Mouse (Mus musculus) kidney, adult 2 months (tissue): Measurements from ENCODE around the gene Ank.

Source experiments
- CTCF ChIP-seq: fragments of 200-500 bp; conservative IDR thresholded peaks from 2 replicates; pipeline ENCODE4 v1.5.1; 2011; ENCODE audit warnings: low read depth, mild to moderate bottlenecking, control low read depth, low read length, moderate library complexity, mixed read lengths; ENCODE audit not compliant: insufficient read depth, insufficient read length
- POLR2A ChIP-seq: fragments of 200-500 bp; IDR thresholded peaks from one replicate; pipeline ENCODE4 v1.6.1; 2011; ENCODE audit warnings: low read depth, low read length, control low read depth

DNA sequence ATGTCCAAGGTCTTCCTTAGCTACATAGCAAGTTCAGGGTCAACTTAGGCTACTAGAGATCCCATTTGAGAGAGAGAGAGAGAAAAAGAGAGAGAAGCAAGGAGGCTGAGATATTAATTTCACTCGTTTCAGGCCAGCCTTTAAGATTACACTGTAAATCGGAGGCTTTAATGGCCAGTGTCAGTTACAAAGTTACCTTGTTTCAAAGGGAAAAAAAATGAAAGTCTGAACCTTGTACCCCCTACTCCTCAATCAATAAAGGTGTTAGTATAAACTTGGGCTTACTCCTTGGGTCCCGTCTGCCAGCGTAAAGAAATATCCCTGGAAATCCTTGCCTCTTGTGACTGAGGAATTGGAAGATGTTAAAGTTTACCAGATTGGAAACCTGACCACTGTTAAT is 24.9 kb upstream of the Ank start:
- TF ChIP-seq POLR2A, result no peak
- no peak for TF ChIP-seq CTCF
